Mouse (Mus musculus): ENCODE measurements around the gene Syt5.
"Not testable (repeated sequence)": the region's sequence is repeated elsewhere in the genome, so short reads cannot be mapped to it uniquely, and the experiment has no call there.

DNA sequence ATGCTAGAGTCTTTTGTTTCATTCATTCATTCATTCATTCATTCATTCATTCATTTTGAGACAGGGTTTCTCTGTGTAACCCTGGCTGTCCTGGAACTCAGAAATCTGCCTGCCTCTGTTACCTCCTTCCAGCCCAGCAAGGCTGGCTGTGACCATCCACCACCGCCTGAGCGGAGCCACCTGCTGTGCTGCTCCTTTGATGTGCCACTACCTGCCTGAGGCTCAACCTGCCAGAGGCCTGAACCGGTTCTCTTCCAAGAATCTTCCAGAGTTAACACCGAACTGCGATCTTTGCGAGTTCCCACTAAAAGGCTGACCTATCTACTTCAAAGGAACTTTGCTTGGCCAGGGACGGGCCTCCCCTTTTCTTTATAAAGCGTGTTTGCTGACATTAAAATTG lies 17.2 kb downstream of the Syt5 start:
- TF ChIP-seq CTCF, POLR2A (IDR thresholded peaks at IDR 0.05; ENCODE audit: extremely low read depth, insufficient read depth, low read length): not testable (repeated sequence)
